Mouse (Mus musculus): ENCODE results near the gene Fam240a. TPM values are rescaled to one million over a fixed set of nuclear protein-coding genes. Genes with fewer than 3 reads are reported as not detected.

Gene Fam240a
- 1 to 10 TPM; 1.2 TPM for total RNA-seq (2021)
- long read RNA-seq, experiment 1: 0 reads
- long read RNA-seq, experiment 2: 0 reads

- DNase-seq (ENCODE audit: low spot score): no peak
Observed at GRCm38 (mm10) chr9:110916786-110917185, at the start of gene Fam240a. Gene Fam240a (minus strand): TSS chr9:110916861.

GRCm38 (mm10) chr9:110965910-110966231 is 49.2 kb upstream of the Fam240a start:
- no peak for DNase-seq (ENCODE audit: low spot score)

- no peak for DNase-seq (ENCODE audit: low spot score)
Observed at GRCm38 (mm10) chr9:110965062-110965909, 48.6 kb upstream of the Fam240a start.

- peak; percentile 43 for DNase-seq (ENCODE audit: low spot score)
Observed at GRCm38 (mm10) chr9:110963566-110964115, 47.0 kb upstream of the Fam240a start.

- no peak for DNase-seq (ENCODE audit: low spot score)
Observed at GRCm38 (mm10) chr9:110961386-110961785, 44.7 kb upstream of the Fam240a start.

GRCm38 (mm10) chr9:110960230-110961149 is 43.8 kb upstream of the Fam240a start:
- no peak for DNase-seq (ENCODE audit: low spot score)

GRCm38 (mm10) chr9:110959669-110960068 is 43.0 kb upstream of the Fam240a start:
- no peak for DNase-seq (ENCODE audit: low spot score)

- peak; percentile 58 for DNase-seq (ENCODE audit: low spot score)
Observed at GRCm38 (mm10) chr9:110955962-110956361, 39.3 kb upstream of the Fam240a start.

GRCm38 (mm10) chr9:110954681-110955445 is 38.2 kb upstream of the Fam240a start:
- peak; percentile 32 for DNase-seq (ENCODE audit: low spot score)

- peak; percentile 87 for DNase-seq (ENCODE audit: low spot score)
Observed at GRCm38 (mm10) chr9:110953550-110954461, 37.1 kb upstream of the Fam240a start.

GRCm38 (mm10) chr9:110952931-110953549 is 36.4 kb upstream of the Fam240a start:
- DNase-seq (ENCODE audit: low spot score): no peak

GRCm38 (mm10) chr9:110952398-110952797 is 35.7 kb upstream of the Fam240a start:
- DNase-seq (ENCODE audit: low spot score): peak; percentile 14

- no peak for DNase-seq (ENCODE audit: low spot score)
Observed at GRCm38 (mm10) chr9:110951866-110952265, 35.2 kb upstream of the Fam240a start.

GRCm38 (mm10) chr9:110951397-110951796 is 34.7 kb upstream of the Fam240a start, which contains the start of gene Lrrc2:
Gene Lrrc2 (plus strand): TSS chr9:110951545.
- no peak for DNase-seq (ENCODE audit: low spot score)

GRCm38 (mm10) chr9:110950109-110950508 is 33.4 kb upstream of the Fam240a start:
- no peak for DNase-seq (ENCODE audit: low spot score)

GRCm38 (mm10) chr9:110948813-110949310 is 32.2 kb upstream of the Fam240a start:
- DNase-seq (ENCODE audit: low spot score): no peak

- DNase-seq (ENCODE audit: low spot score): no peak
Observed at GRCm38 (mm10) chr9:110947900-110948299, 31.2 kb upstream of the Fam240a start.

GRCm38 (mm10) chr9:110947261-110947661 is 30.6 kb upstream of the Fam240a start:
- no peak for DNase-seq (ENCODE audit: low spot score)

GRCm38 (mm10) chr9:110946548-110947044 is 29.9 kb upstream of the Fam240a start:
- DNase-seq (ENCODE audit: low spot score): no peak
